In the genomic region with DNA sequence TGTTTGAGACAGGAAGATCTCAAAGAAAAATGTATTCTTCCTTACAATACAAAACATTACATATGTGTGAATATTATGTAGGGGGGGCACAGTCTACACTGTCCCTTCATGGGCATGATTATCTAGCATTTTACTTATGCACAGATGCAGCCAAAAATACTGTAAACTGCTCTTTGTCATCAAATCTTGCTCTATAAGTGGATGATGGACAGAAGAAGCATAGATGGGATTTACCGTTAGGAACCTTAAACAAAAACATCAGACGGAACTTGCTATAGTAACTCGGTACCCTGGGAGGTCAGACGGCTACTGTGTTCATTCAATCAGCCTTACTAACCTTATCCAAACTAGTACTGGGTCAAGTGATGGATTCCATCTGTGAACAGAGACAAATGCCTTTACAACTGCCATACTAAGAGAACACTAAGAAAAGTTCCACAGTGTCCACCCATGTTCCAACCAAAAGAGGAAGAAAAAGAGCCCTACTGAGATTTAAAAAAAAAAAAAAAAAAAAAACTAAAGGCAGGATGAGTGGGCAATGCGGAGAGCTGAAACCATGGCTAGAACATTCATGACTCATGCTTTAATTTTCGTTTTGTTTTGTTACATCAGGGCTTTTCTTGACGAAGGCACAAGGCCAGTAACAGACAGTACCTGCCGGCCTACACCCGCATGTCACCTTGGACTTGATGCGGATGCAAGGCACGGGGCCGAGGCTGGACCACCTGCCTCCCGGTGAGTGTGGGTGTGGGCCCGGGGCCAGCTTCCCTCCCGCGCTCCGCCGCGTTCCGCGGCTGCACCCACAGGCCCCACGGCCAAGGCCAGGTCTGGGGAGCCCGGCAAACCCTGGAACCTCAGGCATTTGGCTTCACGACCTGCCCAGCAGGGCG, we compare ENCODE assay signal across 8 mouse cellular contexts. TPM values are rescaled to one million over a fixed set of nuclear protein-coding genes. Genes with fewer than 3 reads are reported as not detected.
DNase-seq lines count a peak whose midpoint lies in the region; ATAC-seq and TF ChIP-seq lines count a peak whose summit lies in the region.

No protein-coding gene starts in this region.

- peaks cover 30% of the 10 kb centered on the region for H3K4me1 ChIP-seq in kidney, embryonic 16.5 days (ENCODE audit: insufficient read depth, low read length)
- peaks cover 22% of the 10 kb centered on the region for H3K4me1 ChIP-seq in bone marrow macrophage, adult 2 months (ENCODE audit: control insufficient read depth, insufficient read depth, low read length)
- H3K4me1 ChIP-seq in hindbrain, embryonic 16.5 days (ENCODE audit: control insufficient read depth, insufficient read depth, low read depth, low read length) = peaks cover 22% of the 10 kb centered on the region
- H3K4me1 ChIP-seq in midbrain, postnatal 0 days (ENCODE audit: insufficient read depth, low read length) = peaks cover 7% of the 10 kb centered on the region; the same call in 1 of the 2 replicates

- H3K36me3 ChIP-seq in kidney, embryonic 16.5 days (ENCODE audit: insufficient read depth, low read length) = no peaks in the 10 kb centered on the region
- 0 out of 2 replicates have a peak, but pooled peaks cover 2% of the 10 kb centered on the region for H3K36me3 ChIP-seq in hindbrain, embryonic 16.5 days (ENCODE audit: control insufficient read depth, insufficient read depth, low read length)
- H3K36me3 ChIP-seq in midbrain, postnatal 0 days (ENCODE audit: insufficient read depth, low read length) = no peaks in the 10 kb centered on the region

- H3K9me3 ChIP-seq in kidney, embryonic 16.5 days (ENCODE audit: low read length) = no peaks in the 10 kb centered on the region
- H3K9me3 ChIP-seq in hindbrain, embryonic 16.5 days (ENCODE audit: control insufficient read depth, low read length) = no peaks in the 10 kb centered on the region
- H3K9me3 ChIP-seq in midbrain, postnatal 0 days (ENCODE audit: low read length) = no peaks in the 10 kb centered on the region

- no peak for TF ChIP-seq POLR2A in bone marrow macrophage, adult 2 months (IDR thresholded peaks at IDR 0.05; ENCODE audit: borderline replicate concordance, low read depth, low read length)

- WGBS in kidney, embryonic 16.5 days = under 1% methylated on average over 25 of the region's 25 CpGs
- WGBS in hindbrain, embryonic 16.5 days = under 1% methylated on average over 25 of the region's 25 CpGs
- WGBS in midbrain, postnatal 0 days = under 1% methylated on average over 25 of the region's 25 CpGs

- H3K27ac ChIP-seq in kidney, embryonic 16.5 days (ENCODE audit: low read length) = peak overlapping the region; percentile 63
- peak overlapping the region; percentile 85 for H3K27ac ChIP-seq in bone marrow macrophage, adult 2 months (ENCODE audit: insufficient read depth, low read depth, low read length)
- peak overlapping the region; percentile 93 for H3K27ac ChIP-seq in hindbrain, embryonic 16.5 days (ENCODE audit: low read depth, low read length)
- peak overlapping the region; percentile 89 for H3K27ac ChIP-seq in midbrain, postnatal 0 days (ENCODE audit: low read depth, low read length)

- H3K9ac ChIP-seq in kidney, embryonic 16.5 days (replicated peaks; ENCODE audit: low read length) = peak overlapping the region; percentile 80
- peak overlapping the region; percentile 99 for H3K9ac ChIP-seq in hindbrain, embryonic 16.5 days (ENCODE audit: low read depth, low read length)
- H3K9ac ChIP-seq in midbrain, postnatal 0 days (replicated peaks; ENCODE audit: low read length, poor library complexity, severe bottlenecking) = peak overlapping the region; percentile 80

- no peaks in the 10 kb centered on the region for H3K27me3 ChIP-seq in kidney, embryonic 16.5 days (ENCODE audit: insufficient read depth, low read length)
- no peaks in the 10 kb centered on the region for H3K27me3 ChIP-seq in hindbrain, embryonic 16.5 days (replicated peaks; ENCODE audit: control insufficient read depth, insufficient read depth, low read length)
- no peaks in the 10 kb centered on the region for H3K27me3 ChIP-seq in midbrain, postnatal 0 days (ENCODE audit: insufficient read depth, low read length)

- H3K4me2 ChIP-seq in kidney, embryonic 16.5 days (replicated peaks; ENCODE audit: low read depth, low read length) = peak overlapping the region; percentile 55
- H3K4me2 ChIP-seq in hindbrain, embryonic 16.5 days (ENCODE audit: low read length) = peak overlapping the region; percentile 73
- H3K4me2 ChIP-seq in midbrain, postnatal 0 days (ENCODE audit: low read depth, low read length, poor library complexity, severe bottlenecking) = peak overlapping the region; percentile 55

- H3K4me3 ChIP-seq in kidney, embryonic 16.5 days (ENCODE audit: low read length) = peak overlapping the region; percentile 61
- H3K4me3 ChIP-seq in bone marrow macrophage, adult 2 months (ENCODE audit: insufficient read depth, low read length) = peak overlapping the region; percentile 100
- peak overlapping the region; percentile 95 for H3K4me3 ChIP-seq in hindbrain, embryonic 16.5 days (ENCODE audit: low read length)
- H3K4me3 ChIP-seq in midbrain, postnatal 0 days (ENCODE audit: low read depth, low read length) = peak overlapping the region; percentile 59

- TF ChIP-seq CTCF in bone marrow macrophage, adult 2 months (IDR thresholded peaks at IDR 0.05; ENCODE audit: low read depth, low read length) = no peak
- TF ChIP-seq CTCF in midbrain, postnatal 0 days (IDR thresholded peaks at IDR 0.05) = no peak

- ATAC-seq in kidney, embryonic 16.5 days (ENCODE audit: low FRiP score, low TSS enrichment) = peak; percentile 84
- peak; percentile 86 for ATAC-seq in hindbrain, embryonic 16.5 days
- ATAC-seq in midbrain, postnatal 0 days (ENCODE audit: low FRiP score) = peak; percentile 83

- no peak for DNase-seq in kidney, adult 8-10 months
- DNase-seq in midbrain, postnatal 0 days (ENCODE audit: low spot score) = no peak
- DNase-seq in thymus, postnatal 36 days = no peak
- no peak for DNase-seq in natural killer cell, adult 2 months (ENCODE audit: low spot score in 2 of 2)
- DNase-seq in left cerebral cortex, adult 18-20 months (ENCODE audit: low spot score in 2 of 2) = no peak

RNA-seq across cellular contexts. Expression of a gene that starts 0.6 kb away (rescaled TPM):
- 105 and 109 TPM in 2 replicates for polyA plus RNA-seq in kidney, embryonic 16.5 days (2015; fragmentation: Nextera tagmentation; extraction: Ambion mirVana)
- polyA plus RNA-seq in bone marrow macrophage, adult 2 months (2012; ENCODE audit: insufficient read depth, insufficient read length, missing spikeins) = 113 and 149 TPM in 2 replicates
- polyA plus RNA-seq in hindbrain, embryonic 16.5 days (2015; fragmentation: Nextera tagmentation; extraction: Ambion mirVana) = 211 and 218 TPM in 2 replicates
- 71.6 and 95.1 TPM in 2 replicates for total RNA-seq in midbrain, postnatal 0 days (2014; rRNA removed)
- polyA plus RNA-seq in midbrain, postnatal 0 days (2015; fragmentation: Nextera tagmentation; extraction: Ambion mirVana) = 210 and 215 TPM in 2 replicates
- 10 to 100 TPM; 61.8 to 63.7 TPM for total RNA-seq in left cerebral cortex, adult 18-20 months (2021)
